Mouse (Mus musculus) urinary bladder, postnatal 14 days (tissue): ENCODE data around the gene Ntrk3.

ENCODE experiments used
- DNase-seq: peaks from one replicate; pipeline ENCODE4 v3.0.0; 2021; ENCODE audit warnings: low spot score

The Ntrk3 gene

GRCm38 (mm10) chr7:78220949-78221348 lies 516.9 kb downstream of the Ntrk3 start:
- no peak for DNase-seq

- no peak for DNase-seq
These were observed 546.7 kb downstream of the Ntrk3 start for GRCm38 (mm10) chr7:78190931-78191653.

DNA sequence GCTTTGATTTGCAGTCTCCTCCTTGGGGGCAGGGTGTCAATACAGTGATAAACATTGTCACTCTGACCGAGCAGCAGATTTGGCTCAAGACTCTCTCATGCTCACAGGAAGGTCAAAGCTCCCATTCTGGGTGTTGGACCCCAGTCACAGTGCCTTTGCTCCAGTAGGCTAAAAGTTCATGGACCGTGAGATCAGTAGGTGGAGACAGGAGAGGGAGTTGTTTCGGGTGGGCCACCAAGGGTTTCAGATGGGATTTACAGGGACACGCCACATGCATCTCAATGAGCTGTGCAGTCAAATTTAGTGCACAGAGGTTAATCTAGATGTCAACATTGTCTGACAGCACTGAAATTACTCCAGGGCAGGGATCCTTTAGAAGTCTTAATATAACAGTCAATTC lies 552.2 kb downstream of the Ntrk3 start:
- DNase-seq, result no peak

DNA sequence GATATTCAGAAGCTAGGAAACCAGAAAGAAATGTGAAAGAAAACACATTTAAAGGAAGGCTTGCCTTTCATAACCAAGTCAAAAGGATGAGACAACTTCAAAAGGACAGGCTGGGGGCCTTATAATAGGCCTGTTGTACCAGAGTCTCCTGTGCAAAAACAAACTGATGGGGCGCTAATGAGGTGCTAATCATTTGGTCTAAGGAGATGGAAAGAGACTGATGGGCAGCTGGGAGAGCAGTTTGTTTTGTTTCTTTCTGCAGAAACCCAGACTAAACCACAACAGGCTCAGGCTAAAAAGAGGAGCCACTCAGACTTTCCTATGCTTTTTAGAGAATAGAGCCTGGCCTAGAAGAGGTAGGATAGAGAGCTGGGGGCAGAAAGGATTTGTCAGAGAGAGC lies 554.4 kb downstream of the Ntrk3 start:
- no peak for DNase-seq

DNA sequence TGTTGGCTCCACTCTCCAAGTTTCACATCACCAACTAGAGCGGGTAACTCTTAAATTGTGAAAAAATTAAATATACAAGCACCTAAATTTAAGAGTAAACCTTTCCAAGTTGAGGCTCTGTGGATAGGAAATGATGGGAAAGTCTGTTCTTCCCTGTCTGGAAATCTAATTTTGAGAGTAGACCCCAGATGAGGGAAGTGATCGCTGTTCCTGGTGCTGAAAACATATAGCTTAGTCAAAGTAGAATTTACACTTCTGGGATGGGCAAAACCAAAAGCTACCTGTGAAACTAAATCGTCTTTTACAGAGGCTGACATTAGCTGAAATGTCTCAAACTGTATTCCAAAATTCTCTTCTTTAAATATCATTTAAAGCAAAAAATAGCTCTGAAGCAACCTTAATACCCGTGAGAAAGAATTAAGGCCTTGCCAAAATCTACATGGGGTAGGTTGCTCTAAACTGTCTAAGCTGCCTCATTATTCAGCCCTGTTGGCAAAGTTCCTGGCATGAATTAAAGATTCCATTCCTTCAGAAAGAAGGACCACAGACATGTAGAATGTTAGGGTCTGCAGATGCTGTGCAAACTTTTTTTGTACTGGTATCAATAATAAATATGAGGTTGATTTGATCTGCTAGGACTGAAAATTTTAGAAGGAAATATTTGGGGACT lies 557.7 kb downstream of the Ntrk3 start:
- DNase-seq, result no peak

GRCm38 (mm10) chr7:78172267-78172955 lies 565.4 kb downstream of the Ntrk3 start:
- DNase-seq, result no peak

DNA sequence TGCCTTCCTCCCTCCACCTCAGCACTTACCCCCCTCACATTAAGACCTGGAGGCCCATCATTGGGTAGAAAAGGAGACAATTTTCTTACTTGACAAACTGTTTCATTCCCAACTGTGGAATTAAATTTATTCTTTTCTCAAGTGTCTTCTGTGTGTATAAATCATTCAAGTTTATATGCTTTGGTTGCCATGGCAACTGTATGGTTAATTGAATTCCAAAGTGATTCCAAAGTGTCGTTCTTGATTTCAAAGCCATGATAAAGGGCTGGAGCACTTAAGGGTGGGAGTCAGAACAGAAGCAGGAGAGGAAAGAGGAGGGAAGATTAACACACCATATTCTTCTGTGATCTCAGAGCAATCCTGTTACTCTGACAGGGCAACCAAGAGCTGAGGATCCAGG lies 572.3 kb downstream of the Ntrk3 start:
- DNase-seq, result no peak

GRCm38 (mm10) chr7:78157946-78158345 lies 579.9 kb downstream of the Ntrk3 start:
- no peak for DNase-seq

- DNase-seq, result no peak
These were observed 592.6 kb downstream of the Ntrk3 start for GRCm38 (mm10) chr7:78145251-78145650.

DNA sequence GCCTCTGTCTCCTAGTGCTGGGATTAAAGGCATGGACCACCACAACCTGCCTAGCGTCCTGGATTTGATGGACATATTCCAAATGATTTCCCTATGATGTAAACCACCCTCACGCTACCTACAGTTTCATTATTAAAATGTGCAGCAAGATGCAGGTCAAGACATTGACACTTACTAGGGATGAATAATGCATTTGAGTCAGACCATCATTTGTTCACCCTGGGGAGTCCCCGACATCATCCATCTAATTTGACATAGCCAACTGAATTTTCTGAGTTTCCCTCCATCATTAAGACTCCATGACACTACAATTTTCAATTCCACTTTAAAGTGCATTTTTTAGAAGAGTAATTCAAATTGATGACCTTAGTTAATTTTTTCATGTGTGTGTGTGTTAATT lies 593.0 kb downstream of the Ntrk3 start:
- DNase-seq, result no peak

GRCm38 (mm10) chr7:78129966-78130365 lies 607.8 kb downstream of the Ntrk3 start:
- DNase-seq, result no peak
